Mouse (Mus musculus) megakaryocyte progenitor cell, adult 5-6 weeks (primary cell): ENCODE data around the gene Scand1. TPM values are rescaled to one million over a fixed set of nuclear protein-coding genes. Genes with fewer than 3 reads are reported as not detected.

ENCODE experiments used
- total RNA-seq, 2 experiments: library from RNA; stranded (forward) in 1 of 2; stranded (reverse) in 1 of 2; fragments of 157-497, 149-512 nt in 1 of 2; fragments of 200-1000 nt in 1 of 2; gene quantifications; 2 replicates each; pipeline versions ENCODE4 v1.2.3 to v1.2.4; 2015 to 2017

The Scand1 gene
- total RNA-seq, 2 experiments from 2014 or later = 1.8 to 5.6 TPM

Other genes with a start within 250 kb of the Scand1 start
- gene Spag4, start 247.5 kb downstream of the Scand1 start, total RNA-seq (2015) = 1.3 and 1.7 TPM in 2 replicates
- gene Spag4, start 247.5 kb downstream of the Scand1 start, total RNA-seq (2017) = 2.6 and 3.3 TPM in 2 replicates
- gene Cpne1, start 200.7 kb downstream of the Scand1 start, total RNA-seq (2015) = 36.8 and 39.2 TPM in 2 replicates
- gene Cpne1, start 200.7 kb downstream of the Scand1 start, total RNA-seq (2017) = 22.1 and 26.1 TPM in 2 replicates
- 34.4 and 44.8 TPM in 2 replicates for gene Rbm12, start 200.7 kb downstream of the Scand1 start, total RNA-seq (2015)
- gene Rbm12, start 200.7 kb downstream of the Scand1 start, total RNA-seq (2017) = 33.6 and 59.0 TPM in 2 replicates
- 1.6 and 6.4 TPM in 2 replicates for gene Gm28036, start 185.6 kb downstream of the Scand1 start, total RNA-seq (2015)
- 23.1 and 25.5 TPM in 2 replicates for gene Gm28036, start 185.6 kb downstream of the Scand1 start, total RNA-seq (2017)
- 104 and 134 TPM in 2 replicates for gene Romo1, start 168.7 kb downstream of the Scand1 start, total RNA-seq (2015)
- 13.2 and 27.2 TPM in 2 replicates for gene Romo1, start 168.7 kb downstream of the Scand1 start, total RNA-seq (2017)
- 54.3 and 71.4 TPM in 2 replicates for gene Nfs1, start 168.5 kb downstream of the Scand1 start, total RNA-seq (2015)
- gene Nfs1, start 168.5 kb downstream of the Scand1 start, total RNA-seq (2017) = 32.4 and 35.0 TPM in 2 replicates
- gene Rbm39, start 132.5 kb downstream of the Scand1 start, total RNA-seq (2015) = 515 and 549 TPM in 2 replicates
- 502 and 605 TPM in 2 replicates for gene Rbm39, start 132.5 kb downstream of the Scand1 start, total RNA-seq (2017)
- 42.8 and 46.8 TPM in 2 replicates for gene Phf20, start 116.2 kb downstream of the Scand1 start, total RNA-seq (2015)
- gene Phf20, start 116.2 kb downstream of the Scand1 start, total RNA-seq (2017) = 53.8 and 61.2 TPM in 2 replicates
- gene Cnbd2, start 405 bp downstream of the Scand1 start, total RNA-seq (2015) = 2.7 TPM in 2 replicates
- gene Cnbd2, start 405 bp downstream of the Scand1 start, total RNA-seq (2017) = 3.6 and 4.9 TPM in 2 replicates
- gene Epb41l1, start 108.2 kb upstream of the Scand1 start, total RNA-seq (2015) = 0.05 and 0.39 TPM in 2 replicates
- 0.24 and 2.6 TPM in 2 replicates for gene Epb41l1, start 108.2 kb upstream of the Scand1 start, total RNA-seq (2017)
- 9.5 and 13.4 TPM in 2 replicates for gene Aar2, start 234.9 kb upstream of the Scand1 start, total RNA-seq (2015)
- 9.2 and 9.4 TPM in 2 replicates for gene Aar2, start 234.9 kb upstream of the Scand1 start, total RNA-seq (2017)